13 mouse cellular contexts compared by ENCODE assay signal in genomic region chr1:57906312-57906711, GRCm38 (mm10).
DNase-seq lines count a peak whose midpoint lies in the region; ATAC-seq and TF ChIP-seq lines count a peak whose summit lies in the region.
"Had no signal": no experiment of that assay in that cellular context is flagged by ENCODE, and none has a peak within 500 bp of the region (broad histone marks: within the 10 kb centered on the region; RNA-seq: fewer than 3 reads in every experiment).

No protein-coding gene starts in this region.

- intact Hi-C loops in heart, postnatal 36 days (cut with DNase I), result no loop called here

- no peaks in the 10 kb centered on the region for H3K9me3 ChIP-seq in kidney, embryonic 16.5 days (ENCODE audit: low read length)
- H3K9me3 ChIP-seq in limb, embryonic 15.5 days, result no peaks in the 10 kb centered on the region
- no peaks in the 10 kb centered on the region for H3K9me3 ChIP-seq in neural tube, embryonic 15.5 days (replicated peaks)
- H3K9me3 ChIP-seq: midbrain, embryonic 10.5 days had no signal

- no peaks in the 10 kb centered on the region for H3K27me3 ChIP-seq in kidney, embryonic 16.5 days (ENCODE audit: insufficient read depth, low read length)
- no peaks in the 10 kb centered on the region for H3K27me3 ChIP-seq in limb, embryonic 15.5 days
- H3K27me3 ChIP-seq in neural tube, embryonic 15.5 days (replicated peaks), result no peaks in the 10 kb centered on the region

- peak; percentile 46; the same call in 1 of the 2 replicates for ATAC-seq in kidney, embryonic 16.5 days (ENCODE audit: low FRiP score, low TSS enrichment)
- peak; percentile 74 for ATAC-seq in limb, embryonic 15.5 days (ENCODE audit: insufficient number of reproducible peaks, low FRiP score, low TSS enrichment, low read depth)
- no peak for ATAC-seq in neural tube, embryonic 15.5 days (ENCODE audit: low FRiP score)
- ATAC-seq: CD4-positive, CD25-positive, alpha-beta regulatory T cell, adult 4 months had no signal

- H3K36me3 ChIP-seq in kidney, embryonic 16.5 days (ENCODE audit: insufficient read depth, low read length), result peaks cover 8% of the 10 kb centered on the region; the same call in 1 of the 2 replicates
- peaks cover 51% of the 10 kb centered on the region for H3K36me3 ChIP-seq in limb, embryonic 15.5 days
- peaks cover 19% of the 10 kb centered on the region for H3K36me3 ChIP-seq in neural tube, embryonic 15.5 days

- H3K4me2 ChIP-seq in kidney, embryonic 16.5 days (replicated peaks; ENCODE audit: low read depth, low read length), result no peak overlapping the region
- H3K4me2 ChIP-seq in limb, embryonic 15.5 days, result no peak overlapping the region
- no peak overlapping the region for H3K4me2 ChIP-seq in neural tube, embryonic 15.5 days

- TF ChIP-seq POLR2A in brain, embryonic 14.5 days (IDR thresholded peaks at IDR 0.05; ENCODE audit: borderline replicate concordance, extremely low read depth, insufficient read depth, insufficient read length, poor library complexity, severe bottlenecking), result no peak
- TF ChIP-seq POLR2A in embryonic fibroblast, embryonic 13.5 days (IDR thresholded peaks at IDR 0.05; ENCODE audit: low read depth, low read length), result no peak

- H3K9ac ChIP-seq in kidney, embryonic 16.5 days (replicated peaks; ENCODE audit: low read length), result no peak overlapping the region
- no peak overlapping the region for H3K9ac ChIP-seq in limb, embryonic 15.5 days
- H3K9ac ChIP-seq in neural tube, embryonic 15.5 days (replicated peaks), result no peak overlapping the region

- peaks cover 9% of the 10 kb centered on the region for H3K4me1 ChIP-seq in kidney, embryonic 16.5 days (ENCODE audit: insufficient read depth, low read length)
- no peaks in the 10 kb centered on the region for H3K4me1 ChIP-seq in embryonic fibroblast, embryonic 13.5 days (ENCODE audit: control insufficient read depth, insufficient read depth, low read length)
- H3K4me1 ChIP-seq in limb, embryonic 15.5 days, result peaks cover 13% of the 10 kb centered on the region
- peaks cover 14% of the 10 kb centered on the region; the same call in 1 of the 2 replicates for H3K4me1 ChIP-seq in neural tube, embryonic 15.5 days
- H3K4me1 ChIP-seq: midbrain, embryonic 10.5 days had no signal

- H3K27ac ChIP-seq in kidney, embryonic 16.5 days (ENCODE audit: low read length), result peak overlapping the region; percentile 39
- H3K27ac ChIP-seq in embryonic fibroblast, embryonic 13.5 days (ENCODE audit: insufficient read depth, low read length), result peak overlapping the region; percentile 46
- peak overlapping the region; percentile 29 for H3K27ac ChIP-seq in limb, embryonic 15.5 days
- H3K27ac ChIP-seq in neural tube, embryonic 15.5 days (replicated peaks), result no peak overlapping the region
- H3K27ac ChIP-seq: midbrain, embryonic 10.5 days had no signal

- no peak overlapping the region for H3K4me3 ChIP-seq in kidney, embryonic 16.5 days (ENCODE audit: low read length)
- no peak overlapping the region for H3K4me3 ChIP-seq in embryonic fibroblast, embryonic 13.5 days (ENCODE audit: insufficient read depth, low read length)
- H3K4me3 ChIP-seq in limb, embryonic 15.5 days, result no peak overlapping the region
- no peak overlapping the region for H3K4me3 ChIP-seq in neural tube, embryonic 15.5 days (replicated peaks)
- H3K4me3 ChIP-seq: midbrain, embryonic 10.5 days; myocyte had no signal

- TF ChIP-seq CTCF in brain, embryonic 14.5 days (IDR thresholded peaks at IDR 0.05; ENCODE audit: borderline replicate concordance, extremely low read depth, insufficient read depth, insufficient read length), result no peak
- TF ChIP-seq CTCF in embryonic fibroblast, embryonic 13.5 days (IDR thresholded peaks at IDR 0.05; ENCODE audit: borderline replicate concordance, insufficient read depth, low read length), result no peak

- no peak for DNase-seq in kidney, postnatal 25 days
- peak; percentile 68 for DNase-seq in brain, embryonic 14.5 days (ENCODE audit: low read depth)
- no peak for DNase-seq in heart, postnatal 36 days
- DNase-seq: adrenal gland, postnatal 36 days; heart, postnatal 4 days; layer of hippocampus, adult 9-11 months had no signal
